Mouse (Mus musculus): ENCODE data around the gene Cks1b.
A peak's percentile ranks its signal among the peaks of the same experiment; 100 is the strongest.

The Cks1b gene

GRCm38 (mm10) chr3:89382950-89383349, 35.2 kb downstream of the Cks1b start:
- DNase-seq (ENCODE audit: low spot score): no peak

GRCm38 (mm10) chr3:89382033-89382882, 35.9 kb downstream of the Cks1b start:
- no peak for DNase-seq (ENCODE audit: low spot score)

- no peak for DNase-seq (ENCODE audit: low spot score)
Observed at GRCm38 (mm10) chr3:89381233-89381632, 37.0 kb downstream of the Cks1b start.

- no peak for DNase-seq (ENCODE audit: low spot score)
Observed at GRCm38 (mm10) chr3:89380711-89381110, 37.5 kb downstream of the Cks1b start.

GRCm38 (mm10) chr3:89380291-89380690, 37.9 kb downstream of the Cks1b start:
- DNase-seq (ENCODE audit: low spot score): no peak

GRCm38 (mm10) chr3:89379388-89380131, 38.6 kb downstream of the Cks1b start:
- no peak for DNase-seq (ENCODE audit: low spot score)

GRCm38 (mm10) chr3:89378394-89379067, 39.7 kb downstream of the Cks1b start:
- DNase-seq (ENCODE audit: low spot score): peak; percentile 89

- DNase-seq (ENCODE audit: low spot score): no peak
Observed at GRCm38 (mm10) chr3:89377831-89378230, 40.4 kb downstream of the Cks1b start.

GRCm38 (mm10) chr3:89373581-89374231, 44.5 kb downstream of the Cks1b start:
- no peak for DNase-seq (ENCODE audit: low spot score)

GRCm38 (mm10) chr3:89367338-89367737, 50.8 kb downstream of the Cks1b start:
- DNase-seq (ENCODE audit: low spot score): no peak

GRCm38 (mm10) chr3:89365486-89366414, 52.4 kb downstream of the Cks1b start:
- DNase-seq (ENCODE audit: low spot score): no peak
